Mouse (Mus musculus) mouse embryonic stem cell (cell line): ENCODE measurements around the gene Frs2.
"Not testable (repeated sequence)": the region's sequence is repeated elsewhere in the genome, so short reads cannot be mapped to it uniquely, and the experiment has no call there.

Source experiments
- in situ Hi-C, 2 experiments: fragments of 300-500 bp; cut with MboI; formaldehyde crosslinking; loops; 1 replicate in 1 of 2; 3 replicates in 1 of 2; pipeline ENCODE4 v1.14.3; 2019 to 2020; ENCODE audit warnings: low sequenced_read_pairs in 2 of 2, low pct_unique_long_range_greater_than_20kb in 1 of 2, mixed read lengths in 1 of 2; ENCODE audit not compliant: unreplicated experiment in 1 of 2

Frs2 gene

DNA sequence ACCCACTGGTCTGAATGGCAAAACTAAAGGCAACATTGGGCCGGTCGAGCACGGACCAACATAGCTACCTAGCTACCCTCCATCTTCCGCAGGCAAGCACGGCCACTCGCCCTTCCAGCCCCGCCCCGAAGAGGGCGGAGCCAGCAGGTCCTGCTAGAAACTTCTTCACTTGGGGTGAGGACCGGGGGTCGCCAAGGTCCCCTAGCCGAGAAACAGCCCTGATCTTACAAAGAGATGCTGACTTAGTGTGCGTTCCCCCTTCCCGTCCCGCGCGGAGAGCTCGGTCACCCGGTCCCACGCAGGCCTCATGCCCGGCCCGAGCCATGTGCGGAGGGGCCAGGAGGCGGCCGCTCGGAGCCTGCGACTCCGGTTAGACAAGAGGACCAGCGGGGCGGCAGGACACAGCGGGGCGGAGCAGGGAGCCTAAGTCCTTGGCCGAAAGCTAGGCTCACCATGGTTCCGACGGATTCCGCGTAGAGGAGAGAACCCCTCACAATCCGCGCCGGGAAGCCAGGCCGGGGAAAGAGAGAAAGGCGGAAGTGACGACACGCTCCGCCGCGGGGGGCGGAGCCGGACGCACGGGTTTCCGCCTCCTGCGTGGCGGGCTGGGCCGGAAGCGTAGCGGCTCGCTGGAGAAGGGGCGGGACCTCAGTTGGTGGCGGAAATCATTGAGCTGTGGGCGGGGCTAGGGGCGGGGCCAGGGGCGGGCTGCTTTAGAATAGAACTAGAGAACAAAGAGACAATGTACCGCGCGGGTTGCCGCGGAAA, 84.9 kb downstream of the Frs2 start, which contains the start of gene Cct2:
Gene Cct2 (minus strand): TSS at position 561 of the 768 bp plus-strand sequence.
- in situ Hi-C loops, result loop anchor here in 1 of 2 experiments (25.0 kb wide), 1 partner anchor 624 kb away; no protein-coding TSS in a partner anchor

GRCm38 (mm10) chr10:117062894-117063253, 85.5 kb downstream of the Frs2 start:
- in situ Hi-C loops, result loop anchor here in 1 of 2 experiments (25.0 kb wide), 1 partner anchor 624 kb away; no protein-coding TSS in a partner anchor

GRCm38 (mm10) chr10:117055668-117056067, 92.7 kb downstream of the Frs2 start:
- in situ Hi-C loops, result loop anchor here (10.0 to 25.0 kb wide), 2 partner anchors 149 to 632 kb away; no protein-coding TSS in a partner anchor

DNA sequence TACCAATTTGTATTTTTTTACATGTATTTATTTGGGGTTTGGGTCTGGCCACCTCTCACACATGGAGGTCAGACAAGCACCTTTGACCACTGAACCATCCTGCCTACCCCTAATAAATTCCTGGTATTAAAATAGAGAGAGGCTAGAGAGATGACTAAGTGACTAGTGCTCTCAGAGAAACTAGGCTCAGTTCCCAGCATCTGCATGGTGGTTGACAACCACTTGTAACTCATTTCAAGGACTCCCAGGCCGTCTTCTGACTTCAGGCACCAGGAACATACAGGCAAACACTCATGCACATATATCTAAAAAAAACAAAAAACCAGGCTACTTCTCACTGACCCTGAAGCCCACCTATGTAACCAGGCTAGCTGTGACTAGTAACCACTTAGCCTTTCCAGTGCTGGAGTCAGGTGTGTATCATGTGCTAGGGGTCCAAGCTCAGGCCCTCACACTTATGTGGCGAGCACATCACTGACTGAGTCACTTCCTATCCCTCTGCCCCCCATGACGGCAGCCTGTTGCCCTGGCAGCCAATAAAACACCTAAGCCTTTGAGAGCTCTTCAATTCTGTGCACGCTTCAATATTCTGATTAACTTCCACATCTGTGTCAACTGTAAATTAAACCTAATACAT, 98.3 kb downstream of the Frs2 start:
- in situ Hi-C loops, result loop anchor here (10.0 to 25.0 kb wide), 2 partner anchors 155 to 637 kb away; no protein-coding TSS in a partner anchor

DNA sequence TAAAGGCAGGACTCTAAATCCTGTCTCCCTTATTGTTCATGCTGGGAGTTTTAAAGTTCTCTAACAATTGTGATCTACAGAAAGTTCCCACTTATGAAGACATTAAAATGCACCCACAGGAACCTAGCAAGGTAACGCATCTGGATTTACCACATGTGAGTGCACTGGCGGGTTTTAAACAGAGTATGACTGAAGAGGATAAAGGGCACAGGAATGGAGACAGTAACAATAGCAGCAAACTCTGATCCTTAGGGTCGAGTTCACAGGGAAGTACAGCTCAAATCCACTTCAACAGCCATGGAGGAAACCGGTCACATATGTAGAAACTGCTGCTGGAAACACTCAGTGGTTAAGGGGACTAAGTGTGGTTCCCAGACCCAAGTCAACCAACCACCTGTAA, 99.1 kb downstream of the Frs2 start:
- in situ Hi-C loops, result no loop called here

- in situ Hi-C loops, result no loop called here
These were observed 102.9 kb downstream of the Frs2 start, which contains the start of gene Lrrc10 for GRCm38 (mm10) chr10:117045175-117046056. TSS of gene Lrrc10 (plus strand) at chr10:117045341.

GRCm38 (mm10) chr10:117043497-117044166, 104.7 kb downstream of the Frs2 start:
- in situ Hi-C loops, result not testable (repeated sequence)

- in situ Hi-C loops, result no loop called here
These were observed 106.0 kb downstream of the Frs2 start for GRCm38 (mm10) chr10:117042295-117042694.

DNA sequence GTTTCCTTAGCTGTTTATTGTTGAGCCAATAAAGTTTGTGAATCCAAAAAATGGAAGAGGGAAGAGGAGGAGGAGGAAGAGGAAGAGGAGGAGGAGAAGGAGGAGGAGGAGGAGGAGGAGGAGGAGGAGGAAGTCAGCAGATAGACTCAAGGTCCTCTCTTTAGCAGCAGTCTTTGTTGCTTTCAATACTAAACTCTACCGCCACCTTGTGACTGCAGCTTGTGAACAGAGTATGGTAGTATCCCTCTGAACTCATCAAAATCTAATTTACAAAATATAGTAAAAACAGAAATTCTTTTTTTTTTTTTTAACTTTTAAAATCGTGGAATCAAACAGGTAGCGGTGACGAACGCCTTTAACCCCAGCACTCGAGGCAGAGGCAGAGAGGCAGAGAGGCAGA, 108.0 kb downstream of the Frs2 start:
- in situ Hi-C loops, result no loop called here

DNA sequence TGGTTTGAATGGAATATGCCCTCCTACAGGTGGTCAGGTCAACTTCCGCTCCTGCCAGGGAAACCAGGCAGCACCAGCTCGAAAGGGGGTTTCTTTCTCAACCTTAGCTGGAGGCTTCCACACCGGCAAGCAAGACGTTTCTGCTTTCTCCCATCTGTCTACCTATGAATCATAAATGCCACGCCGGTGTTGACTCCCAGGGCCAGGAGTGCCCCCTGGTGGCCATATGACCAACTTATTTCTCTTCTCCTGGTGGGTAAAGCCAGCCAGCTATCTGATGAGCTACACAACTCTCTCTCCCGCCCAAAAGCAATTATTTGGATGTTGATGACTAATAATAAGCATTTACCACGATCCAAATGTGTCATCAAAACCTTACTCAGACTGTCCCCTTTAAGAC, 114.5 kb downstream of the Frs2 start:
- in situ Hi-C loops, result no loop called here

DNA sequence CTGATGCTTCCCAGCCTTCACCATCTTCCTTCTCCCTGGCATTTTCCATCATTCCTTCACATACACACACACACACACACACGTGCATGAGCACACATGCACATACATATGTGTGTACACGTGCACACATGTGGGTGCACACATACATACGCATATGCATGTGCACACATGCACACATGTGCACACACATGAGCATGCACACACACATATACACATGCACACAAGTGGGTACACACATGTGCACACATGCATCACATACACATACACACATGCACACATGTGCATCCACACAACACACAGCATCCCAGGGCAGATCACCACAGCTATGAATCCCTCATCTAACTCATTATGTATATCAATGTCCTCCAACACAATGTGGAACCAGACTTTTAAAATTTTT, 117.2 kb downstream of the Frs2 start:
- in situ Hi-C loops, result no loop called here

GRCm38 (mm10) chr10:117026176-117026575, 122.2 kb downstream of the Frs2 start:
- in situ Hi-C loops, result no loop called here

GRCm38 (mm10) chr10:117025776-117026175, 122.6 kb downstream of the Frs2 start:
- in situ Hi-C loops, result not testable (repeated sequence)

DNA sequence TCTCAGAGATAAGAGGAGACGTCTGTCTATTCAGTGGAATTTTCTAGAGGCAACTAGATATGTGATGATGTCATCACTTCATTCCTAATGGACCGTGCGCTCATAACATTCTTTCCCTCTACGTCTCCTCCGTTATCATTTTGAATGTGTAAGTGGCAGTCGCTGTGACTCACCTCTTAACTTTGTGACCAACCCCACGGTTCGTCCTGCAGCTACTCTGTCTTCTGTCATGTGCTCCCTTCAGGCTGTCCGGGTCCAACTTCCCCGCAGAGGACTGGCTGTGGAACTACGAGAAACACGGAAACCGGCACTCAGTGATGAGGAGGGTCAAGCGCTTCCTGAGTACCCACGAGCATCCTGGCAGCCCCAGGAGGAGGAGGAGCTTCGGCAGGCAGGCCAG, 124.6 kb downstream of the Frs2 start:
- in situ Hi-C loops, result no loop called here

GRCm38 (mm10) chr10:117021020-117021754, 127.1 kb downstream of the Frs2 start:
- in situ Hi-C loops, result no loop called here
